Mouse (Mus musculus): ENCODE measurements around the gene Irf1.

DNA sequence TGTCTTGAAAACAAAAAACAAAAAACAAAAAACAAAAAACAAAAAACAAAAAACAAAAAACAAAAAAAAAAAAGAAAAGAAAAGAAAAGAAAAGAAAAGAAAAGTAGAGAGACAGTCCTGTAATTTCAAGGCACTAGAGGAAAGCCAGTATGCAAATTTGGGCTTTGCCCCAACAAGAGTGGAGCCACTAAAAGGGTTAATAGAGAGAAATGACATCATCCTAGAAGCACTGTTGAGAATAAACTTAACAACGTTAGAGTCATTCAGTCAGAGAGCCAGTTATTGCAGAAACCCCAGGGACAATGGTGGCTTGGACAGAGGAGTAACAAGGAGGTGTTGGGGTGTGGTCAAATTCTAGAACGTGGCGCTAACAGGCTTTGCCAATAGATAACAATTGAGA is 45.0 kb downstream of the Irf1 start:
- TF ChIP-seq CTCF (IDR thresholded peaks at IDR 0.05; ENCODE audit: extremely low read depth, insufficient read depth, low read length) = no peak
- TF ChIP-seq POLR2A (IDR thresholded peaks at IDR 0.05; ENCODE audit: extremely low read depth, insufficient read depth, low read length) = no peak

Measured in cortical plate, adult 2 months (tissue).